Mouse (Mus musculus): Measurements from ENCODE around the gene Efnb3.
"Not testable (repeated sequence)": the region's sequence is repeated elsewhere in the genome, so short reads cannot be mapped to it uniquely, and the experiment has no call there.

The Efnb3 gene

GRCm38 (mm10) chr11:69552622-69553340 lies 7.2 kb downstream of the Efnb3 start:
- DNase-seq (ENCODE audit: inconsistent age in 2 of 2, low spot score in 1 of 2): no peak

- no peak for DNase-seq (ENCODE audit: inconsistent age in 2 of 2, low spot score in 1 of 2)
Observed at GRCm38 (mm10) chr11:69551310-69551709, 8.7 kb downstream of the Efnb3 start.

- DNase-seq (ENCODE audit: inconsistent age in 2 of 2, low spot score in 1 of 2): no peak
Observed at GRCm38 (mm10) chr11:69549060-69549656, 10.8 kb downstream of the Efnb3 start, which contains the start of gene Dnah2. TSS of gene Dnah2 (minus strand) at chr11:69549110.

- peak; percentile 51 to 79 for DNase-seq (ENCODE audit: inconsistent age in 2 of 2, low spot score in 1 of 2)
Observed at GRCm38 (mm10) chr11:69547071-69547470, 12.9 kb downstream of the Efnb3 start.

GRCm38 (mm10) chr11:69546423-69547053 lies 13.5 kb downstream of the Efnb3 start:
- peak; percentile 80 to 89 for DNase-seq (ENCODE audit: inconsistent age in 2 of 2, low spot score in 1 of 2)

- DNase-seq (ENCODE audit: inconsistent age in 2 of 2, low spot score in 1 of 2): no peak
Observed at GRCm38 (mm10) chr11:69545957-69546356, 14.0 kb downstream of the Efnb3 start.

GRCm38 (mm10) chr11:69543598-69543997 lies 16.4 kb downstream of the Efnb3 start:
- no peak for DNase-seq (ENCODE audit: inconsistent age in 2 of 2, low spot score in 1 of 2)

- DNase-seq (ENCODE audit: inconsistent age in 2 of 2, low spot score in 1 of 2): not testable (repeated sequence)
Observed at GRCm38 (mm10) chr11:69541741-69542140, 18.3 kb downstream of the Efnb3 start.

- no peak for DNase-seq (ENCODE audit: inconsistent age in 2 of 2, low spot score in 1 of 2)
Observed at GRCm38 (mm10) chr11:69540700-69541099, 19.3 kb downstream of the Efnb3 start.

GRCm38 (mm10) chr11:69534990-69535389 lies 25.0 kb downstream of the Efnb3 start:
- no peak for DNase-seq (ENCODE audit: inconsistent age in 2 of 2, low spot score in 1 of 2)

GRCm38 (mm10) chr11:69532480-69533150 lies 27.4 kb downstream of the Efnb3 start:
- no peak for DNase-seq (ENCODE audit: inconsistent age in 2 of 2, low spot score in 1 of 2)

GRCm38 (mm10) chr11:69530755-69531154 lies 29.2 kb downstream of the Efnb3 start:
- not testable (repeated sequence) for DNase-seq (ENCODE audit: inconsistent age in 2 of 2, low spot score in 1 of 2)

- not testable (repeated sequence) for DNase-seq (ENCODE audit: inconsistent age in 2 of 2, low spot score in 1 of 2)
Observed at GRCm38 (mm10) chr11:69530281-69530680, 29.7 kb downstream of the Efnb3 start.

- no peak for DNase-seq (ENCODE audit: inconsistent age in 2 of 2, low spot score in 1 of 2)
Observed at GRCm38 (mm10) chr11:69528031-69528390, 32.0 kb downstream of the Efnb3 start.

- peak in 1 of 2 experiments; percentile 46 for DNase-seq (ENCODE audit: inconsistent age in 2 of 2, low spot score in 1 of 2)
Observed at GRCm38 (mm10) chr11:69527098-69528030, 32.6 kb downstream of the Efnb3 start.

GRCm38 (mm10) chr11:69526631-69527030 lies 33.4 kb downstream of the Efnb3 start:
- DNase-seq (ENCODE audit: inconsistent age in 2 of 2, low spot score in 1 of 2): no peak

- no peak for DNase-seq (ENCODE audit: inconsistent age in 2 of 2, low spot score in 1 of 2)
Observed at GRCm38 (mm10) chr11:69525661-69526060, 34.3 kb downstream of the Efnb3 start.

GRCm38 (mm10) chr11:69523651-69524050 lies 36.4 kb downstream of the Efnb3 start:
- DNase-seq (ENCODE audit: inconsistent age in 2 of 2, low spot score in 1 of 2): no peak

GRCm38 (mm10) chr11:69521526-69522149 lies 38.4 kb downstream of the Efnb3 start:
- DNase-seq (ENCODE audit: inconsistent age in 2 of 2, low spot score in 1 of 2): no peak

GRCm38 (mm10) chr11:69519976-69520375 lies 40.0 kb downstream of the Efnb3 start:
- no peak for DNase-seq (ENCODE audit: inconsistent age in 2 of 2, low spot score in 1 of 2)
